Mouse (Mus musculus) T-helper 2 cell (primary cell): ENCODE results near the gene Dpp6.

Source experiments
- in situ Hi-C: fragments of 300-600 bp; cut with MboI, MseI; formaldehyde crosslinking; loops from one replicate; pipeline ENCODE4 v1.15.1; 2025; ENCODE audit warnings: high pct_unique_total_duplicates

Dpp6 gene

GRCm38 (mm10) chr5:27275871-27276270 lies 458.9 kb downstream of the Dpp6 start:
- in situ Hi-C loops, result no loop called here

DNA sequence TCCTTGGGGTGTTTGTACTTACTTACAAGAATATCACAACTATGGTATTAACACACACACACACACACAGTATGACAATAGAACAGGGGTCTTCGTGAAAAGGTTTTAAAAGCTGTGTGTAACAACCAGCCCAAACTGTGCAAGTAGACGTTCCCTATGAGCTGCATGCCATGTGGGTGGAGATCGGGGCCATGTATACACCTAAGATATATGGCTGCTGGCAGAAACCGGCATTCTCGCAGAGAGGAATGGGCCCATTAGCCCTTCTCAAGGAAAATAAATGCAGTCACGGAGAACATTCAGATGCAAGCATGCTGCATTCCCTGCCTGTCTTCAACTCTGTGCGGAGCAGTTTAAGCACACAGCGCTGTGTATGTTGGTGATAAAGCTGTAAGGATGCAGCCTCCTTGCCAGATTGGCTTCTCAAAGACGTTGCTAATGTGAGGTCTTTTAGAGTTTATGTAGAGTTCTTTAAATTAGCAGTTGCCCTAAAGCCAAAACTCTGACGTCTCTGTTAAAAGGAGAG lies 461.2 kb downstream of the Dpp6 start:
- in situ Hi-C loops, result no loop called here

DNA sequence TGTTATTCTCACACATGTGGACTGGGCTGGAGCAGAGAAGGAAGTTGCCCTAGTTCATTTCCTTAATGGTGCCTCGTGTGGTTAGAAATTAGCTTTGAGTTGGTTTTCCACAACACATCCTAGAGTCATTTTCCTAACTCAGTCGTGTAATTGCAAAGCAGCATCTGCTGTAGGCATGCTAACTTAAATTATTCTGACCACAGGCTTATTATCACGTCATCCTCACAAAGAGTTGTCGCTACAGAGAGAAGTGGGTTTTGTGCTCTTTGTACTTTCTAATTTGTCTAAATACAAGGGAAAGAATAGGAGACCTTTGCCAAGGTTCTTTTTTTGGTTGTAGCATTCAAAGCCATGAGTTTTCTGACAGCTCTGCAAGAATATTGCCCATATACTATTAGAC lies 469.9 kb downstream of the Dpp6 start:
- in situ Hi-C loops, result no loop called here

- in situ Hi-C loops, result no loop called here
Observed at GRCm38 (mm10) chr5:27291378-27291777, 474.4 kb downstream of the Dpp6 start.

DNA sequence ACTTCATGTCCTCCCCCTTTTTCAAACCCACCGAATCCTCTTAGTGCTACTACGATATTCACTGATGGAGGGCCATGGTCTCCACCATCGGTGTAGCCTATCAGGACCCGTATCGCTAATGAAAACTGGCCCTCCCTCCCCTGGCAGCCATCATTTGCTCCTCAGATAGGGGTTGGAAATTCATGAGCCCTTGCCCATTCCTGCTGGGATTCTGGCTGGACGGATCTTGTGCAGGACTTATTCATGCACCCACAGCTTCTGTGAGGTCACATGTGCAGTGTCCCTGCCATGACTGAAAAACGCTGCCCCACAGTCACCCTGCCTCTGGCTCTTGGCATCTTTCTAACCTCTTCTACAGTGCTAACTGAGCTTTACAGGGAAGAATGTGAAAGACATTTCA lies 475.2 kb downstream of the Dpp6 start:
- in situ Hi-C loops, result no loop called here

GRCm38 (mm10) chr5:27304115-27304514 lies 487.1 kb downstream of the Dpp6 start:
- in situ Hi-C loops, result no loop called here

DNA sequence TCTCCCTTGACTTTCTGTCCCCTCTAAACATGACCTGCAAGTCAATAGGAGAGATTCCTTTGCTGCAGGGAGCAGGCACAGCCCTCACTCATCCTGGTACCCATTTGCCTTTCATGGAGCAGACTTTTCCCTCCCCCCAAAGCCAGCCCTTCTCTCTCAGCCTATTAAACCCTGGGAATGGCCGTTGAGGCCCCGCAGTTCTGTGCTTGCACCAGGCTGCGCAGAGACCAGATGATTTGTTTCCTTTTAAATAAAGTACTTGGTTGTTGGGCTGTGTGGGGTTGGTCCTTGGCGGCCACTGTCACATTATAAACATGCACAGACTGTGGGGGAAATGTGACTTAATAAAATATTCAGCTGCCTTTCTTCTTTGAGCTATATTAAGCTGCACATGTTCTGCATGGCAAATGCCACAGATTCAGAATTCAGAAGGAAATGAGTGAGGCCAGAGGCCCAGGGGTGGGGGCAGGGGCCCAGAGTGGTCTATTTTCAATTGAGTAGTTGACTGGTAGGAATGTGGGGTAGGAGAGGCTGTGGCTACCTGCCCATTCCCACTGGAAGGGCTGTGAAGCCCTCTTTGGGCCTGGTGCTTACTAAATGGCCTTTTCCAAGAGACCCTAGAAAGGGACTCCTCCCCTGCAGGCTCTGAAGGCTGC lies 489.6 kb downstream of the Dpp6 start:
- in situ Hi-C loops, result no loop called here

DNA sequence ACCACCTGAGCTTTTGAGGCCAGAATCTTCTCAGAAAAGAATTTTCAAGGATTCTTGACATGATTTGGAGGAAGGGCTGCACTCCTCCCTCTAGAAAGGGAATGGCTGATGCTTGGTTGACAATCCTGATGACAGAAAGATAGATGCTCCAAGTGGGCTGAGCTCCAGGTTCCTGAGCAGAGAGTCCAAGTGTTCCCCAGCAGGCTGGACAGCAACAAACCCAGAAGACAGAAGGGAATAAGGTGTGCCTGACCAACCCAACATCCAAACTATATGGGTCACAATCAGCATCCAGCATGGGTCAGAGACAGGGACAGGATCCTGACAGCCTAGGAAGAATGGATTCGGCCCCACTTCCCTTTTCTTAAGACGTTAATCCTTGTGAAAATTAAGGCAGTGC lies 493.2 kb downstream of the Dpp6 start:
- in situ Hi-C loops, result no loop called here

GRCm38 (mm10) chr5:27316674-27317073 lies 499.7 kb downstream of the Dpp6 start:
- in situ Hi-C loops, result no loop called here

- in situ Hi-C loops, result no loop called here
Observed at GRCm38 (mm10) chr5:27317264-27317663, 500.3 kb downstream of the Dpp6 start.

GRCm38 (mm10) chr5:27317832-27318231 lies 500.8 kb downstream of the Dpp6 start:
- in situ Hi-C loops, result no loop called here

DNA sequence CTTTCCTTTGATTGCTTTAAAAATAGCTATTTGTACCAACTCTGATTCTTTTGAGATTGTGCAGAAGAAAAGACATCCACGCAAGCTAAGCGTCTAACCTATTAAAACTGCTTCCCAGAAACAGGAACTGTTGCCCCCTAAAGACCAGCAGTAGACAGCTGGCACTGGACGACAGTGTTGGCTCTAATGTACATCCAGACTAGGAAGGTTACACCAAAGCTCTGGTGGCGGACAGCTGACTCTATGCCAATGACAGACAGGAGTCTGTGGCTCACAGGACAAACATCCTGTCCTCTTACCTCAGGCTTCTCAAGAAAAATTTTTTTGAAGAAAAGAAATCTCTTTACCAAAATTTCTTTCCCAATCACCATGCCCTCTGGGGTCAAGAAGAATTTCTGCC lies 502.7 kb downstream of the Dpp6 start:
- in situ Hi-C loops, result no loop called here

DNA sequence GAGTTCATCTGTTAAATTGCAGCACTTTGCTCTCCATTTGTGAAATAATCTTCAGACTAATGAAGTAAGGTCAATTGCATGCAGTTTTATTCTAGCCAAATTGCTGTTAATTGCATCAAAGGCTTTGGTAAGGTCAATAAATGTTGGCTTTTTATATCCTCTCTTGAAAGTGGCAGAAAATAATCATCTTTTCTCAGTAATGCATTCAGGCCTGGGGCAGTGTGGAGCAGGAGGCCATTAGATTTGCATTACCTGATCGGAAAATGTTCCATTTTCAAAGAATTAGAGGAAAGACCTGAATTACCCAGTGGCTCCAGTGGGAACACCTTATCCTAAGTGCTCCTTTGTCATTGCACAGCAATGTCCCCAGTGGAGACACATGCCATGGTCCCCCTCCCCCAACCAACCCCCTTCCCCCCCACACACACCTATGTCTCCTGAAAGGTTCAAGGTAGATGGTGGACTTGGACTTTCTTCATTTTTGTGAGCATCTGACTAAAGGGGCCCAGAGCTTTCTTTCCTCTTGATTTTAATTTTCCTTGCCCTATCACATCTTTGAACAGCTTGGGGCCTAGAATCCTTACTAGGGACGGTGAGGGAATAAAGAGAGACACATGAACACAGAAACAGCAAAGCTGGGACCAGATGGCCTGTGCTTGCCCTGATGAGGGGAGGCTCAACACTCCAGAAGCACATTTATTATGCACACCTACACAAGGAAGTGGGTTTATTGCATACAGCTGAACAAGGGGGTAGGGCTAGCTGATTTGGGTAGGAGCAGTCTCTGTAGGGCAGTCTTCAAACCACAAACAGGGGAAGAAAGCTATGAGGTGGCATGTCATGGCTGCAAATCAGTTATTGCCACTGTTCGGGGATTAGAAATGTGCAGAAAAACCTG lies 506.1 kb downstream of the Dpp6 start:
- in situ Hi-C loops, result no loop called here

- in situ Hi-C loops, result no loop called here
Observed at GRCm38 (mm10) chr5:27324346-27324928, 507.4 kb downstream of the Dpp6 start.

DNA sequence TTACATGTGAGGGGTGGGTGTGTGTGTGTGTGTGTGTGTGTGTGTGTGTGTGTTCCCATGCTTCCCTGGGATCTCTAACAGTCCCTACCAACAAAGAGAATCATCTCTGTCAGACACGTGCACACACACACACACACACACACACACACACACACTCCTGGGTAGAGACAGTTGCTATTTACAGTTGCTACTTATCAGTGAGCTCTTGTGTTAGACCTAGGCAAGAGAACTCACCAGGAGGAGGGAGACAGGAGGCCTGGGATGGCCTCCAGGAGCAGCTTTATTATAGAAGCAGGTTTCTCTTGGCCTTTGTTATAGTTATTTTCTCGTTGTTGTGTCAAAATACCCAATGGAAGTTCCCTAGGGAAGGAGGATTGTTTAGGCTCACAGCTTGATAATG lies 519.7 kb downstream of the Dpp6 start:
- in situ Hi-C loops, result no loop called here

- in situ Hi-C loops, result no loop called here
Observed at GRCm38 (mm10) chr5:27339196-27340030, 522.4 kb downstream of the Dpp6 start.

DNA sequence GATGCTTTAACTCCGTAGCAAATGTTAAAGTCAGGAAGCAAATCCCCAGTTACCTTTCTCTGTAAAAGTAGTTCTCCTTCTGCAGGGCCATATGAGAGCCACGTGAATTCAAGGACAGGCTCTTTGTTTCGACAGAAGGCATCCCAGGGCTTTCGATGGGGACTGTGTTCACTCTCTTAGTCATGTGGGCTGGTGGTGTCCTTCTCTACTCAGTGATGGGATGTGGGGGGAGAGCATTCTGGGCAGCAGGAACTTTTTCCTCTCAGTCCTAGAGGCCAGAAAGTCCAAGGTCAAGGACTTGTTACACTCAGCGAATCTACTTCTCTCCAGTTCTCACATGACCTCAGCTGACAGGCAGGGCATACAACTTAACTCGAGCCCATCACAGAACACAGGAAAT lies 525.3 kb downstream of the Dpp6 start:
- in situ Hi-C loops, result no loop called here

- in situ Hi-C loops, result no loop called here
Observed at GRCm38 (mm10) chr5:27343626-27344025, 526.6 kb downstream of the Dpp6 start.

- in situ Hi-C loops, result no loop called here
Observed at GRCm38 (mm10) chr5:27348181-27349095, 531.4 kb downstream of the Dpp6 start.

DNA sequence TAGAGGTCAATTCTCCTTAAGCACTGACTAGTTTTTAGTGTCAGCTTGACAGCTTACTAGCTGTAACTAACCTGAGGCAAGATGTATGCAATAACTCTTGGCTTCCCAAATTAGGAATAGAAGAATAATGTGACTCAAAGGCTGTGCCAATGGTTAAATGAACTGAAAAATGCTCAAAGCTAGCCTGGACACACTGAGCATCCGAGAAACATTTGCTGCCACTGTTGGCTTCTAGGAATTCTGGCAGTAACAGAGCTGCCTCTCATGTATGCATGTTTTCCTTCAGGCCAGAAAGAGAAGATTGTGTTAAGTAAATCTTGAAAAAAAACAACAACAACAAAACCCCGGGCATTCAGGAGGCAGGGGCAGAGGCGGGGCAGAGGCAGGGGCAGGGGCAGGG lies 540.6 kb downstream of the Dpp6 start:
- in situ Hi-C loops, result no loop called here
